Mouse (Mus musculus) embryonic facial prominence, embryonic 10.5 days (tissue): ENCODE measurements around the gene Iqch. TPM values are rescaled to one million over a fixed set of nuclear protein-coding genes. Genes with fewer than 3 reads are reported as not detected.

Source experiments
- DNase-seq: peaks from one replicate; pipeline ENCODE4 v3.0.0-alpha.2; 2017; ENCODE audit warnings: low spot score
- H3K27ac ChIP-seq: fragments of 300-500 bp; sonication (generic); replicated peaks from 2 replicates; pipeline ENCODE4 v1.5.1; 2016; ENCODE audit warnings: mild to moderate bottlenecking
- H3K27me3 ChIP-seq: fragments of 300-500 bp; sonication (generic); replicated peaks from 2 replicates; pipeline ENCODE4 v1.6.1; 2016; ENCODE audit warnings: low read depth, mild to moderate bottlenecking; ENCODE audit not compliant: poor library complexity, severe bottlenecking
- H3K36me3 ChIP-seq: fragments of 300-500 bp; sonication (generic); replicated peaks from 2 replicates; pipeline ENCODE4 v1.6.1; 2016; ENCODE audit warnings: mild to moderate bottlenecking, moderate library complexity
- H3K4me1 ChIP-seq: fragments of 300-500 bp; sonication (generic); 2 replicates; pipeline ENCODE4 v1.6.1; 2016
- H3K4me3 ChIP-seq: fragments of 300-500 bp; sonication (generic); 2 replicates; pipeline ENCODE4 v1.5.1; 2016; ENCODE audit warnings: mild to moderate bottlenecking, moderate library complexity
- H3K9me3 ChIP-seq: fragments of 300-500 bp; sonication (generic); 2 replicates; pipeline ENCODE4 v1.6.1; 2016; ENCODE audit warnings: mild to moderate bottlenecking
- WGBS: fragments of 180-500 bp; shearing (Covaris S2); methylation state at CpG from one replicate; pipeline ENCODE4 v1.1.7; 2016; 5-methylcytosine and 5-hydroxymethylcytosine counted together
- polyA plus RNA-seq: library from polyadenylated mRNA; unstranded; fragments of >200 nt; fragmentation: Nextera tagmentation; extraction: Ambion mirVana; gene quantifications from 2 replicates; pipeline ENCODE4 v1.2.1, GENCODE M21; 2016

The Iqch gene
- polyA plus RNA-seq, 1 experiment from 2014 or later: 0.09 TPM

- Histone ChIP-seq H3K36me3 (peaks cover 26% of the 10 kb centered on the region), H3K27ac (peak within 1 kb of the TSS; percentile 96)
- WGBS: under 1% methylated on average over 58 of the region's 58 CpGs
These were observed 224.8 kb downstream of the Iqch start, which contains the start of gene Map2k5 for GRCm38 (mm10) chr9:63377270-63378142. Gene Map2k5 (minus strand): TSS chr9:63377902.

GRCm38 (mm10) chr9:63373315-63373714 lies 229.0 kb downstream of the Iqch start:
- H3K27ac ChIP-seq: no peak overlapping the region
- H3K9me3 ChIP-seq: no peaks in the 10 kb centered on the region
- H3K4me3 ChIP-seq: no peak overlapping the region
- whole genome bisulfite sequencing: 81% methylated on average over 2 of the region's 2 CpGs
- peaks cover 66% of the 10 kb centered on the region for H3K36me3 ChIP-seq
- H3K27me3 ChIP-seq: no peaks in the 10 kb centered on the region
- H3K4me1 ChIP-seq: peaks cover 34% of the 10 kb centered on the region
- no peak for DNase-seq

More at GRCm38 (mm10) chr9:63377270-63378142, 224.8 kb downstream of the Iqch start, which contains the start of gene Map2k5:
- H3K27me3 ChIP-seq: no peaks in the 10 kb centered on the region
- DNase-seq: peak; percentile 92
- peaks cover 38% of the 10 kb centered on the region for H3K4me1 ChIP-seq
- H3K4me3 ChIP-seq: peak within 1 kb of the TSS; percentile 80
- no peaks in the 10 kb centered on the region for H3K9me3 ChIP-seq

- 74% methylated on average over 8 of the region's 8 CpGs for whole genome bisulfite sequencing
- no peaks in the 10 kb centered on the region for H3K9me3 ChIP-seq
- no peak overlapping the region for H3K27ac ChIP-seq
- peaks cover 72% of the 10 kb centered on the region for H3K36me3 ChIP-seq
- no peak overlapping the region for H3K4me3 ChIP-seq
- H3K4me1 ChIP-seq: peaks cover 31% of the 10 kb centered on the region
- no peaks in the 10 kb centered on the region for H3K27me3 ChIP-seq
- DNase-seq: no peak
These were observed 229.8 kb downstream of the Iqch start for GRCm38 (mm10) chr9:63372541-63372940.

Other genes with a start within 250 kb of the Iqch start
- 34.4 and 37.7 TPM in 2 replicates for gene Map2k5, start 224.6 kb downstream of the Iqch start, polyA plus RNA-seq
- 37.8 and 38.3 TPM in 2 replicates for gene 2300009A05Rik, start 203.2 kb downstream of the Iqch start, polyA plus RNA-seq
- gene Aagab, start 167 bp upstream of the Iqch start, polyA plus RNA-seq: 37.4 and 38.4 TPM in 2 replicates
- 23.4 and 25.5 TPM in 2 replicates for gene Smad3, start 155.5 kb upstream of the Iqch start, polyA plus RNA-seq